Mouse (Mus musculus): ENCODE measurements around the gene Vmn1r25. TPM values are rescaled to one million over a fixed set of nuclear protein-coding genes. Genes with fewer than 3 reads are reported as not detected.

Vmn1r25 gene
- total RNA-seq (2023), result not detected

GRCm38 (mm10) chr6:57980710-57981109 is at the start of gene Vmn1r25:
Gene Vmn1r25 (minus strand): TSS chr6:57980810.

GRCm38 (mm10) chr6:58015059-58015458 is 34.4 kb upstream of the Vmn1r25 start, which contains the start of gene Vmn1r26:
Gene Vmn1r26 (minus strand): TSS chr6:58015159.

GRCm38 (mm10) chr6:57961403-57961802 is 19.2 kb downstream of the Vmn1r25 start, which contains the start of gene Vmn1r24:
Gene Vmn1r24 (minus strand): TSS chr6:57961503.

Other genes starting within 250 kb of the Vmn1r25 start
- gene Vopp1, start 155.7 kb downstream of the Vmn1r25 start, total RNA-seq (2023), result 10 to 100 TPM; 61.7 to 70.4 TPM
- not detected for gene Vmn1r21, start 130.5 kb downstream of the Vmn1r25 start, total RNA-seq (2023)
- gene Vmn1r22, start 72.8 kb downstream of the Vmn1r25 start, total RNA-seq (2023), result not detected
- not detected for gene Vmn1r23, start 54.0 kb downstream of the Vmn1r25 start, total RNA-seq (2023)
- gene Vmn1r24, start 19.3 kb downstream of the Vmn1r25 start, total RNA-seq (2023), result not detected
- not detected for gene Vmn1r26, start 34.3 kb upstream of the Vmn1r25 start, total RNA-seq (2023)
- gene Vmn1r27, start 238.0 kb upstream of the Vmn1r25 start, total RNA-seq (2023), result not detected

Data from monocyte, adult 59 days (primary cell).